Mouse (Mus musculus): ENCODE measurements around the gene Gm37240.

GRCm38 (mm10) chr3:85584966-85585365 lies 302.4 kb downstream of the Gm37240 start:
- TF ChIP-seq CTCF (IDR thresholded peaks at IDR 0.05; ENCODE audit: low read depth, low read length) (no peak), EP300 (IDR thresholded peaks at IDR 0.05; ENCODE audit: insufficient read depth, low read depth, low read length) (no peak)

All from ES-Bruce4 (cell line).